Mouse (Mus musculus) CH12.LX (cell line): ENCODE measurements around the gene Klhdc9. TPM values are rescaled to one million over a fixed set of nuclear protein-coding genes. Genes with fewer than 3 reads are reported as not detected.

Experiments used
- DNase-seq: peaks from one replicate; pipeline ENCODE4 v3.0.0-alpha.2; 2013; ENCODE audit errors: extremely low read depth
- H3K27ac ChIP-seq: 2 replicates; pipeline ENCODE4 v1.5.1; 2012; ENCODE audit warnings: low read depth, mild to moderate bottlenecking, control low read depth, moderate library complexity; ENCODE audit not compliant: insufficient read depth
- H3K27me3 ChIP-seq: replicated peaks from 2 replicates; pipeline ENCODE3; 2012; ENCODE audit warnings: inconsistent platforms
- H3K36me3 ChIP-seq, 2 experiments: replicated peaks in 1 of 2; 2 replicates each; pipeline versions ENCODE3 to v1.6.1; 2012; ENCODE audit warnings: inconsistent platforms in 1 of 2, low read length in 1 of 2, mild to moderate bottlenecking in 1 of 2, mixed read lengths in 1 of 2, moderate library complexity in 1 of 2; ENCODE audit not compliant: control insufficient read depth in 1 of 2, insufficient read depth in 1 of 2
- H3K4me1 ChIP-seq, 2 experiments: 2 replicates each; pipeline ENCODE4 v1.6.1; 2012; ENCODE audit warnings: inconsistent platforms in 1 of 2, moderate library complexity in 1 of 2; ENCODE audit not compliant: insufficient read depth in 2 of 2, control insufficient read depth in 1 of 2
- H3K4me2 ChIP-seq: 2 replicates; pipeline ENCODE4 v1.6.1; 2012; ENCODE audit warnings: low read depth, mild to moderate bottlenecking, control low read depth; ENCODE audit not compliant: poor library complexity, insufficient read depth, severe bottlenecking
- H3K4me3 ChIP-seq, 3 experiments: fragments of 150-350 bp in 1 of 3; sonication (generic) in 1 of 3; replicated peaks in 1 of 3; 2 replicates each; pipeline versions ENCODE3 to v1.5.1; 2011 to 2012; ENCODE audit warnings: low read depth in 2 of 3, low read length in 2 of 3, mild to moderate bottlenecking in 2 of 3, moderate library complexity in 2 of 3, control low read depth in 1 of 3, improper control_type of control experiment in 1 of 3, inconsistent platforms in 1 of 3, mixed read lengths in 1 of 3; ENCODE audit not compliant: poor library complexity in 1 of 3
- H3K79me2 ChIP-seq: replicated peaks from 2 replicates; pipeline ENCODE4 v1.6.1; 2012; ENCODE audit warnings: mild to moderate bottlenecking, moderate library complexity; ENCODE audit not compliant: control insufficient read depth, poor library complexity, insufficient read depth, severe bottlenecking; ENCODE audit errors: extremely low read depth
- H3K9ac ChIP-seq: 2 replicates; pipeline ENCODE4 v1.6.1; 2012; ENCODE audit warnings: low read depth, mild to moderate bottlenecking, control low read depth, moderate library complexity; ENCODE audit not compliant: insufficient read depth
- H3K9me3 ChIP-seq: replicated peaks from 2 replicates; pipeline ENCODE3; 2012; ENCODE audit warnings: low read length, inconsistent platforms, mixed read lengths
- BHLHE40 ChIP-seq: IDR thresholded peaks from 2 replicates; pipeline ENCODE4 v1.6.1; 2011; ENCODE audit warnings: mild to moderate bottlenecking, low read depth, low read length, improper control_type of control experiment
- CTCF ChIP-seq, 2 experiments: IDR thresholded peaks in 1 of 2; conservative IDR thresholded peaks in 1 of 2; 2 replicates each; pipeline ENCODE4 v1.5.1; 2011 to 2012; ENCODE audit warnings: low read depth in 2 of 2, low read length in 2 of 2, improper control_type of control experiment in 1 of 2, inconsistent platforms in 1 of 2, mild to moderate bottlenecking in 1 of 2, moderate library complexity in 1 of 2
- EP300 ChIP-seq: IDR thresholded peaks from 2 replicates; pipeline ENCODE4 v1.6.1; 2011; ENCODE audit warnings: low read length, improper control_type of control experiment
- GABPA ChIP-seq: IDR thresholded peaks from 2 replicates; pipeline ENCODE4 v1.6.1; 2012; ENCODE audit warnings: low read depth, low read length, improper control_type of control experiment, inconsistent platforms; ENCODE audit not compliant: insufficient replicate concordance
- IRF4 ChIP-seq: IDR thresholded peaks from 2 replicates; pipeline ENCODE4 v1.6.1; 2014; ENCODE audit warnings: low read depth, mild to moderate bottlenecking, inconsistent platforms, low read length, improper control_type of control experiment
- JUN ChIP-seq: IDR thresholded peaks from 2 replicates; pipeline ENCODE4 v1.6.1; 2011; ENCODE audit warnings: low read depth, mild to moderate bottlenecking, low read length, improper control_type of control experiment, moderate library complexity; ENCODE audit not compliant: insufficient read depth
- MAFK ChIP-seq: IDR thresholded peaks from 2 replicates; pipeline ENCODE4 v1.6.1; 2011; ENCODE audit warnings: low read length, improper control_type of control experiment; ENCODE audit not compliant: insufficient replicate concordance
- MAX ChIP-seq: IDR thresholded peaks from 2 replicates; pipeline ENCODE4 v1.6.1; 2011; ENCODE audit warnings: low read length, improper control_type of control experiment
- MAZ ChIP-seq: IDR thresholded peaks from 2 replicates; pipeline ENCODE4 v1.6.1; 2012; ENCODE audit warnings: low read depth, mild to moderate bottlenecking, inconsistent platforms, low read length, improper control_type of control experiment, moderate library complexity
- MXI1 ChIP-seq: IDR thresholded peaks from 2 replicates; pipeline ENCODE4 v1.6.1; 2011; ENCODE audit warnings: mild to moderate bottlenecking, low read depth, low read length, improper control_type of control experiment
- NRF1 ChIP-seq: IDR thresholded peaks from 2 replicates; pipeline ENCODE4 v1.6.1; 2014; ENCODE audit warnings: low read depth, mild to moderate bottlenecking, inconsistent platforms, low read length, improper control_type of control experiment, moderate library complexity
- PAX5 ChIP-seq: IDR thresholded peaks from 2 replicates; pipeline ENCODE4 v1.6.1; 2012; ENCODE audit warnings: low read length, inconsistent platforms, mixed read lengths
- POLR2A ChIP-seq: IDR thresholded peaks from 2 replicates; pipeline ENCODE4 v1.6.1; 2011; ENCODE audit warnings: low read depth, mild to moderate bottlenecking, improper control_type of control experiment, low read length
- RAD21 ChIP-seq: IDR thresholded peaks from 2 replicates; pipeline ENCODE4 v1.6.1; 2011; ENCODE audit warnings: low read depth, mild to moderate bottlenecking, low read length, improper control_type of control experiment, moderate library complexity
- SIN3A ChIP-seq: IDR thresholded peaks from 2 replicates; pipeline ENCODE4 v1.6.1; 2012; ENCODE audit warnings: low read length, improper control_type of control experiment, inconsistent platforms
- SMC3 ChIP-seq: IDR thresholded peaks from 2 replicates; pipeline ENCODE4 v1.6.1; 2011; ENCODE audit warnings: low read depth, low read length, improper control_type of control experiment
- TCF12 ChIP-seq: IDR thresholded peaks from 2 replicates; pipeline ENCODE4 v1.6.1; 2014; ENCODE audit warnings: low read depth, mild to moderate bottlenecking, inconsistent platforms, low read length, improper control_type of control experiment
- ZC3H11A ChIP-seq: IDR thresholded peaks from 2 replicates; pipeline ENCODE4 v1.6.1; 2012; ENCODE audit warnings: low read depth, mild to moderate bottlenecking, inconsistent platforms, low read length, improper control_type of control experiment
- ZKSCAN1 ChIP-seq: IDR thresholded peaks from 2 replicates; pipeline ENCODE4 v1.6.1; 2012; ENCODE audit warnings: low read depth, inconsistent platforms, low read length, improper control_type of control experiment, borderline replicate concordance
- ZMIZ1 ChIP-seq: IDR thresholded peaks from 2 replicates; pipeline ENCODE4 v1.6.1; 2012; ENCODE audit warnings: low read depth, mild to moderate bottlenecking, inconsistent platforms, low read length, improper control_type of control experiment
- ZNF384 ChIP-seq: IDR thresholded peaks from 2 replicates; pipeline ENCODE4 v1.6.1; 2012; ENCODE audit warnings: low read depth, low read length, improper control_type of control experiment, inconsistent platforms
- dilution Hi-C: fragments of 300-500 bp; cut with MboI; formaldehyde crosslinking; loops from 2 replicates; pipeline ENCODE4 v1.14.3; 2020; ENCODE audit warnings: low sequenced_read_pairs; ENCODE audit not compliant: extremely low pct_unique_long_range_greater_than_20kb, extremely low pct_ligation_motif_present
- in situ Hi-C: fragments of 300-500 bp; cut with MboI; formaldehyde crosslinking; loops from 3 replicates; pipeline ENCODE4 v1.14.3; 2019; ENCODE audit warnings: low sequenced_read_pairs, low pct_ligation_motif_present, low pct_unique_long_range_greater_than_20kb, mixed read lengths
- polyA plus RNA-seq: library from polyadenylated mRNA; unstranded; fragments of >175 nt; gene quantifications from 2 replicates; pipeline ENCODE4 v1.2.1, GENCODE M21; 2012; ENCODE audit warnings: low read depth; ENCODE audit not compliant: insufficient read length
- total RNA-seq, 2 experiments: library from RNA; depleted of rRNA; stranded (reverse); fragments of 300-350 nt in 1 of 2; fragments of >200 nt in 1 of 2; gene quantifications; 2 replicates each; pipeline ENCODE4 v1.2.3; 2012 to 2014

The Klhdc9 gene
- total and polyA plus RNA-seq, 3 experiments = 0.08 TPM; not detected in 2

- in situ Hi-C loops (no loop called here), dilution Hi-C loops (no loop called here)
- Histone ChIP-seq H3K36me3 (no peaks in the 10 kb centered on the region), H3K4me2 (no peak overlapping the region), H3K4me3 (no peak overlapping the region), H3K79me2 (no peaks in the 10 kb centered on the region), H3K9me3 (no peaks in the 10 kb centered on the region), H3K4me1 (peaks cover 45 to 73% of the 10 kb centered on the region in 2 experiments), H3K27me3 (peaks cover 9% of the 10 kb centered on the region), H3K9ac (no peak overlapping the region), H3K27ac (no peak overlapping the region)
- TF ChIP-seq GABPA (no peak), SIN3A (no peak), MAFK (no peak), MAZ (no peak), IRF4 (no peak), CTCF (conservative IDR thresholded peaks at IDR 0.05 in 1 of 2, IDR thresholded peaks at IDR 0.05 in 1 of 2; ENCODE audit: low read depth in 2 of 2, low read length in 2 of 2) (peak in 1 of 2 experiments; percentile 52; a peak in 2 of 4 replicates), POLR2A (no peak), ZNF384 (peak; percentile 67), ZMIZ1 (no peak), EP300 (no peak), TCF12 (no peak), MXI1 (no peak), BHLHE40 (no peak), JUN (no peak), PAX5 (no peak), NRF1 (no peak), RAD21 (no peak)
- peak; percentile 45 for DNase-seq
Measured at GRCm38 (mm10) chr1:171382096-171382620, 21.6 kb upstream of the Klhdc9 start.

- in situ Hi-C loops (no loop called here), dilution Hi-C loops (no loop called here)
- no peaks in the 10 kb centered on the region for H3K9me3 ChIP-seq
- no peak overlapping the region for H3K9ac ChIP-seq
- TF ChIP-seq NRF1 (no peak), CTCF (conservative IDR thresholded peaks at IDR 0.05 in 1 of 2, IDR thresholded peaks at IDR 0.05 in 1 of 2; ENCODE audit: low read depth in 2 of 2, low read length in 2 of 2) (peak; percentile 25 to 85; a peak in 2 of 4 replicates), ZKSCAN1 (no peak), MAZ (0 out of 2 replicates have a peak, but pooled peaks have one; percentile 37), ZC3H11A (no peak), EP300 (no peak), ZNF384 (no peak), MAFK (peak; percentile 62; the same call in 1 of the 2 replicates), PAX5 (no peak), MAX (no peak), RAD21 (peak; percentile 45), SMC3 (peak; percentile 68)
- H3K36me3 ChIP-seq = no peaks in the 10 kb centered on the region
- DNase-seq = peak; percentile 80
- H3K4me3 ChIP-seq = peak overlapping the region; percentile 12 to 52 (median 23)
- H3K4me2 ChIP-seq = peak overlapping the region; percentile 80
- H3K79me2 ChIP-seq = no peaks in the 10 kb centered on the region
- H3K27ac ChIP-seq = no peak overlapping the region
- H3K27me3 ChIP-seq = peaks cover 9% of the 10 kb centered on the region
- peaks cover 26 to 52% of the 10 kb centered on the region in 2 experiments for H3K4me1 ChIP-seq
Measured at GRCm38 (mm10) chr1:171379935-171380599, 19.5 kb upstream of the Klhdc9 start.
